ENCODE assay signal across 29 mouse cellular contexts in the genomic region with DNA sequence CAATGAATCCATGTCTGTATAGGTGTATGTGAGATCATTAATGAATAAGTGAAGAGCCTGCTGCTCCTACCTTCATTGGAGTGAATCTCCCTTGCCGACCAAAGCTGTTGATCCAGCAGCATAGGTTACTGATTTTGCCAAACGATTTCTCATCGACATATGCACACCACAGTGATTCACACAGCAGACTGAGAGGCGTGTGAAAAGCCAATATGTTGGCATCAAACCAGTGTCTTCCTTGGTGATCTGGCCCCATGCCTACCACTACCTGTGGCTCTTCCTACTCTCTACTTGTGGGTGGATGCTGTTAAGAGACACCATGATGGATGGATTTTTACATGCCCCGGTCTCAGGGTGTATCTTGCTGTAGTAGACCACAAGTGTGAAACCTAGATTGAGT.
A peak's percentile ranks its signal among the peaks of the same experiment; 100 is the strongest.
DNase-seq lines count a peak whose midpoint lies in the region; ATAC-seq and TF ChIP-seq lines count a peak whose summit lies in the region.
"Had no signal": no experiment of that assay in that cellular context is flagged by ENCODE, and none has a peak within 500 bp of the region (broad histone marks: within the 10 kb centered on the region; RNA-seq: fewer than 3 reads in every experiment).

No protein-coding gene starts in this region.

- H3K4me1 ChIP-seq in kidney, embryonic 16.5 days (ENCODE audit: insufficient read depth, low read length), result no peaks in the 10 kb centered on the region
- H3K4me1 ChIP-seq: embryonic facial prominence, embryonic 10.5 days; embryonic facial prominence, embryonic 15.5 days; forebrain, embryonic 12.5 days; hindbrain, embryonic 10.5 days; hindbrain, embryonic 15.5 days; liver, embryonic 12.5 days had no signal

- H3K27ac ChIP-seq in kidney, embryonic 16.5 days (ENCODE audit: low read length), result no peak overlapping the region
- H3K27ac ChIP-seq: embryonic facial prominence, embryonic 10.5 days; embryonic facial prominence, embryonic 15.5 days; forebrain, embryonic 12.5 days; hindbrain, embryonic 10.5 days; hindbrain, embryonic 15.5 days; liver, embryonic 12.5 days; macrophage; stomach, postnatal 0 days had no signal

- peak; percentile 17 to 30 for DNase-seq in frontal cortex, postnatal 36 days (ENCODE audit: low spot score in 2 of 2)
- DNase-seq in frontal cortex, postnatal 10 days (ENCODE audit: low spot score in 2 of 2), result no peak
- peak; percentile 68 for DNase-seq in brain, adult 2 months (ENCODE audit: low read depth, low spot score)
- peak; percentile 65 for DNase-seq in brain, embryonic 14.5 days (ENCODE audit: low read depth)
- DNase-seq in layer of hippocampus, postnatal 10 days (ENCODE audit: low spot score in 2 of 2), result peak; percentile 26 to 35
- DNase-seq in kidney, postnatal 4 days, result no peak
- DNase-seq: adrenal gland, postnatal 36 days; B cell, adult 2 months; cerebellum, adult 9-10 months; gastrocnemius, postnatal 14 days; heart, postnatal 14 days; kidney, adult 11 months; kidney, postnatal 36 days; liver, postnatal 0 days; lung, postnatal 10 days; right cerebral cortex, postnatal 4 days; thymus, adult 18-20 months; thymus, postnatal 25 days had no signal

- H3K27me3 ChIP-seq in kidney, embryonic 16.5 days (ENCODE audit: insufficient read depth, low read length), result no peaks in the 10 kb centered on the region
- H3K27me3 ChIP-seq: embryonic facial prominence, embryonic 15.5 days; forebrain, embryonic 12.5 days; hindbrain, embryonic 15.5 days; liver, embryonic 12.5 days had no signal

- no peaks in the 10 kb centered on the region for H3K9me3 ChIP-seq in kidney, embryonic 16.5 days (ENCODE audit: low read length)
- H3K9me3 ChIP-seq: embryonic facial prominence, embryonic 10.5 days; embryonic facial prominence, embryonic 15.5 days; forebrain, embryonic 12.5 days; hindbrain, embryonic 10.5 days; hindbrain, embryonic 15.5 days; liver, embryonic 12.5 days had no signal

- TF ChIP-seq CTCF in brain, embryonic 14.5 days (IDR thresholded peaks at IDR 0.05; ENCODE audit: borderline replicate concordance, extremely low read depth, insufficient read depth, insufficient read length), result no peak

- no peaks in the 10 kb centered on the region for H3K36me3 ChIP-seq in kidney, embryonic 16.5 days (ENCODE audit: insufficient read depth, low read length)
- H3K36me3 ChIP-seq: embryonic facial prominence, embryonic 10.5 days; embryonic facial prominence, embryonic 15.5 days; forebrain, embryonic 12.5 days; hindbrain, embryonic 10.5 days; hindbrain, embryonic 15.5 days; liver, embryonic 12.5 days had no signal

- no peak overlapping the region for H3K4me3 ChIP-seq in kidney, embryonic 16.5 days (ENCODE audit: low read length)
- H3K4me3 ChIP-seq: embryonic facial prominence, embryonic 10.5 days; embryonic facial prominence, embryonic 15.5 days; forebrain, embryonic 12.5 days; hindbrain, embryonic 10.5 days; hindbrain, embryonic 15.5 days; liver, embryonic 12.5 days had no signal

- no peak overlapping the region for H3K4me2 ChIP-seq in kidney, embryonic 16.5 days (replicated peaks; ENCODE audit: low read depth, low read length)
- H3K4me2 ChIP-seq: embryonic facial prominence, embryonic 15.5 days; forebrain, embryonic 12.5 days; hindbrain, embryonic 15.5 days; liver, embryonic 12.5 days had no signal

- no peak for ATAC-seq in kidney, embryonic 16.5 days (ENCODE audit: low FRiP score, low TSS enrichment)
- ATAC-seq: inflammation-experienced regulatory T-cells, adult 6 months; liver, embryonic 12.5 days; liver, postnatal 0 days; midbrain, embryonic 16.5 days had no signal

- TF ChIP-seq POLR2A in brain, embryonic 14.5 days (IDR thresholded peaks at IDR 0.05; ENCODE audit: borderline replicate concordance, extremely low read depth, insufficient read depth, insufficient read length, poor library complexity, severe bottlenecking), result no peak

- WGBS in kidney, embryonic 16.5 days, result 93% methylated on average over 5 of the region's 5 CpGs

- H3K9ac ChIP-seq in kidney, embryonic 16.5 days (replicated peaks; ENCODE audit: low read length), result no peak overlapping the region
- H3K9ac ChIP-seq: embryonic facial prominence, embryonic 15.5 days; forebrain, embryonic 12.5 days; hindbrain, embryonic 15.5 days; liver, embryonic 12.5 days; liver, postnatal 0 days had no signal

Comparison
In these comparisons a context has a peak if more than half of its experiments do, and no peak if none do; other contexts are left out.
1. DNase-seq: peak in frontal cortex, postnatal 36 days (2 of 2), brain, adult 2 months (single experiment), brain, embryonic 14.5 days (single experiment) and layer of hippocampus, postnatal 10 days (2 of 2); none in frontal cortex, postnatal 10 days (0 of 2) and kidney, postnatal 4 days (0 of 2).